Mouse (Mus musculus) midbrain, embryonic 14.5 days (tissue): ENCODE results near the gene Gm45234. TPM values are rescaled to one million over a fixed set of nuclear protein-coding genes. Genes with fewer than 3 reads are reported as not detected.

Experiments
- ATAC-seq: fragments of 200-750 bp; cut with Nextera tagmentation; 2 replicates; pipeline ENCODE4 v1.8.0; 2017; ENCODE audit warnings: moderate number of reproducible peaks, moderate library complexity; ENCODE audit not compliant: low FRiP score, low TSS enrichment
- DNase-seq: peaks from one replicate; pipeline ENCODE4 v3.0.0-alpha.2; 2015
- H3K27ac ChIP-seq: fragments of 300-500 bp; sonication (generic); replicated peaks from 2 replicates; pipeline ENCODE4 v1.5.1; 2014; ENCODE audit warnings: mild to moderate bottlenecking, low read depth, low read length, moderate library complexity
- H3K27me3 ChIP-seq: fragments of 300-500 bp; sonication (generic); 2 replicates; pipeline ENCODE4 v1.6.1; 2014; ENCODE audit warnings: low read length, control low read depth, mixed read lengths; ENCODE audit not compliant: control insufficient read depth, insufficient read depth
- H3K36me3 ChIP-seq: fragments of 300-500 bp; sonication (generic); 2 replicates; pipeline ENCODE4 v1.6.1; 2014; ENCODE audit warnings: low read length, control low read depth; ENCODE audit not compliant: control insufficient read depth, insufficient read depth
- H3K4me1 ChIP-seq: fragments of 300-500 bp; sonication (generic); 2 replicates; pipeline ENCODE4 v1.6.1; 2014; ENCODE audit warnings: mild to moderate bottlenecking, antibody characterized with exemption, low read length, control low read depth; ENCODE audit not compliant: control insufficient read depth, insufficient read depth
- H3K4me2 ChIP-seq: fragments of 300-500 bp; sonication (generic); 2 replicates; pipeline ENCODE4 v1.6.1; 2014; ENCODE audit warnings: mild to moderate bottlenecking, low read length, moderate library complexity
- H3K4me3 ChIP-seq: fragments of 300-500 bp; sonication (generic); replicated peaks from 2 replicates; pipeline ENCODE4 v1.5.1; 2014; ENCODE audit warnings: low read depth, low read length
- H3K9ac ChIP-seq: fragments of 300-500 bp; sonication (generic); replicated peaks from 2 replicates; pipeline ENCODE4 v1.6.1; 2014; ENCODE audit warnings: mild to moderate bottlenecking, low read length, moderate library complexity
- H3K9me3 ChIP-seq: fragments of 300-500 bp; sonication (generic); 2 replicates; pipeline ENCODE4 v1.6.1; 2016; ENCODE audit warnings: low read length, control low read depth, mixed read lengths; ENCODE audit not compliant: control insufficient read depth
- WGBS: fragments of 180-500 bp; shearing (Covaris S2); extraction: QIAGEN DNeasy Blood & Tissue Kit; methylation state at CpG from one replicate; pipeline ENCODE4 v1.1.7; 2014; 5-methylcytosine and 5-hydroxymethylcytosine counted together
- polyA plus RNA-seq: library from polyadenylated mRNA; unstranded; fragments of >200 nt; fragmentation: Nextera tagmentation; extraction: Ambion mirVana; gene quantifications from 2 replicates; pipeline ENCODE4 v1.2.1, GENCODE M21; 2014

Gm45234 gene
- polyA plus RNA-seq, 1 experiment from 2014 or later: not detected

GRCm38 (mm10) chr6:124699962-124700610 is 55.7 kb downstream of the Gm45234 start:
- DNase-seq (no peak), ATAC-seq (no peak)
- H3K4me3 ChIP-seq: no peak overlapping the region
- no peaks in the 10 kb centered on the region for H3K4me1 ChIP-seq
- H3K4me2 ChIP-seq: no peak overlapping the region
- H3K27me3 ChIP-seq: no peaks in the 10 kb centered on the region
- no peak overlapping the region for H3K27ac ChIP-seq
- no peaks in the 10 kb centered on the region for H3K9me3 ChIP-seq
- no peak overlapping the region for H3K9ac ChIP-seq
- H3K36me3 ChIP-seq: peaks cover 55% of the 10 kb centered on the region
- 78% methylated on average over 11 of the region's 11 CpGs for WGBS

GRCm38 (mm10) chr6:124699366-124699765 is 56.5 kb downstream of the Gm45234 start:
- no peaks in the 10 kb centered on the region for H3K4me1 ChIP-seq
- no peak overlapping the region for H3K4me3 ChIP-seq
- 90% methylated on average over 4 of the region's 4 CpGs for WGBS
- H3K36me3 ChIP-seq: peaks cover 48% of the 10 kb centered on the region
- no peak overlapping the region for H3K9ac ChIP-seq
- no peak overlapping the region for H3K27ac ChIP-seq
- ATAC-seq (no peak), DNase-seq (no peak)
- H3K4me2 ChIP-seq: no peak overlapping the region
- no peaks in the 10 kb centered on the region for H3K9me3 ChIP-seq
- H3K27me3 ChIP-seq: no peaks in the 10 kb centered on the region

GRCm38 (mm10) chr6:124698751-124699150 is 57.1 kb downstream of the Gm45234 start:
- H3K9ac ChIP-seq: no peak overlapping the region
- 89% methylated on average over 6 of the region's 6 CpGs for WGBS
- no peaks in the 10 kb centered on the region for H3K9me3 ChIP-seq
- no peak overlapping the region for H3K4me3 ChIP-seq
- no peak for ATAC-seq
- H3K4me2 ChIP-seq: no peak overlapping the region
- no peak overlapping the region for H3K27ac ChIP-seq
- DNase-seq: no peak
- peaks cover 42% of the 10 kb centered on the region for H3K36me3 ChIP-seq
- H3K27me3 ChIP-seq: no peaks in the 10 kb centered on the region
- H3K4me1 ChIP-seq: no peaks in the 10 kb centered on the region

- Histone ChIP-seq H3K27ac (no peak overlapping the region), H3K4me1 (no peaks in the 10 kb centered on the region), H3K9me3 (no peaks in the 10 kb centered on the region), H3K36me3 (peaks cover 20% of the 10 kb centered on the region), H3K9ac (no peak overlapping the region), H3K4me3 (no peak overlapping the region), H3K4me2 (no peak overlapping the region), H3K27me3 (no peaks in the 10 kb centered on the region)
- DNase-seq (no peak), ATAC-seq (no peak)
- 93% methylated on average over 7 of the region's 7 CpGs for WGBS
Observed at GRCm38 (mm10) chr6:124696441-124697150, 59.2 kb downstream of the Gm45234 start.

- no peak overlapping the region for H3K27ac ChIP-seq
- WGBS: 80% methylated on average over 15 of the region's 15 CpGs
- ATAC-seq: no peak
- no peaks in the 10 kb centered on the region for H3K36me3 ChIP-seq
- H3K9me3 ChIP-seq: no peaks in the 10 kb centered on the region
- H3K9ac ChIP-seq: no peak overlapping the region
- peak; percentile 62 for DNase-seq
- no peaks in the 10 kb centered on the region for H3K4me1 ChIP-seq
- no peak overlapping the region for H3K4me2 ChIP-seq
- H3K27me3 ChIP-seq: no peaks in the 10 kb centered on the region
- H3K4me3 ChIP-seq: no peak overlapping the region
Observed at GRCm38 (mm10) chr6:124694166-124694955, 61.5 kb downstream of the Gm45234 start.

- Histone ChIP-seq H3K4me1 (no peaks in the 10 kb centered on the region), H3K9ac (no peak overlapping the region), H3K4me2 (no peak overlapping the region), H3K27ac (no peak overlapping the region), H3K36me3 (no peaks in the 10 kb centered on the region), H3K27me3 (no peaks in the 10 kb centered on the region), H3K4me3 (no peak overlapping the region), H3K9me3 (no peaks in the 10 kb centered on the region)
- ATAC-seq (no peak), DNase-seq (no peak)
- 89% methylated on average over 15 of the region's 15 CpGs for WGBS
Observed at GRCm38 (mm10) chr6:124693243-124693981, 62.4 kb downstream of the Gm45234 start.

GRCm38 (mm10) chr6:124690517-124690916 is 65.3 kb downstream of the Gm45234 start:
- Histone ChIP-seq H3K4me2 (no peak overlapping the region), H3K4me1 (no peaks in the 10 kb centered on the region), H3K36me3 (no peaks in the 10 kb centered on the region), H3K4me3 (no peak overlapping the region), H3K9ac (no peak overlapping the region), H3K27ac (no peak overlapping the region), H3K9me3 (no peaks in the 10 kb centered on the region), H3K27me3 (no peaks in the 10 kb centered on the region)
- DNase-seq: no peak
- no peak for ATAC-seq
- WGBS: 95% methylated on average over 3 of the region's 3 CpGs
